Mouse (Mus musculus) MEL (cell line): ENCODE results near the gene Polr3h.

ENCODE experiments used
- CTCF ChIP-seq, 3 experiments: IDR thresholded peaks in 2 of 3; conservative IDR thresholded peaks in 1 of 3; 2 replicates each; pipeline ENCODE4 v1.5.1; 2011 to 2012; ENCODE audit warnings: low read length in 3 of 3, low read depth in 2 of 3, mild to moderate bottlenecking in 2 of 3, improper control_type of control experiment in 1 of 3, inconsistent platforms in 1 of 3, mixed read lengths in 1 of 3, moderate library complexity in 1 of 3; ENCODE audit not compliant: control insufficient read depth in 1 of 3, insufficient read depth in 1 of 3, poor library complexity in 1 of 3, severe bottlenecking in 1 of 3
- ELF1 ChIP-seq: IDR thresholded peaks from 2 replicates; pipeline ENCODE4 v1.6.1; 2014; ENCODE audit warnings: low read depth, mild to moderate bottlenecking, inconsistent platforms, low read length, improper control_type of control experiment, moderate library complexity
- EP300 ChIP-seq, 2 experiments: IDR thresholded peaks; 2 replicates each; pipeline ENCODE4 v1.6.1; 2011; ENCODE audit warnings: improper control_type of control experiment in 2 of 2, low read length in 2 of 2, low read depth in 1 of 2, mild to moderate bottlenecking in 1 of 2
- GABPA ChIP-seq: IDR thresholded peaks from 2 replicates; pipeline ENCODE4 v1.6.1; 2012; ENCODE audit warnings: low read depth, mild to moderate bottlenecking, inconsistent platforms, low read length, improper control_type of control experiment, moderate library complexity
- MAFK ChIP-seq: IDR thresholded peaks from 2 replicates; pipeline ENCODE4 v1.6.1; 2011; ENCODE audit warnings: low read depth, mild to moderate bottlenecking, low read length, improper control_type of control experiment, borderline replicate concordance
- MAX ChIP-seq: IDR thresholded peaks from 2 replicates; pipeline ENCODE4 v1.6.1; 2011; ENCODE audit warnings: low read length, improper control_type of control experiment
- POLR2A ChIP-seq, 2 experiments: IDR thresholded peaks; 2 replicates each; pipeline ENCODE4 v1.6.1; 2011 to 2012; ENCODE audit warnings: low read length in 2 of 2, mild to moderate bottlenecking in 2 of 2, control low read depth in 1 of 2, improper control_type of control experiment in 1 of 2, low read depth in 1 of 2, moderate library complexity in 1 of 2; ENCODE audit not compliant: control insufficient read depth in 1 of 2, insufficient read depth in 1 of 2, poor library complexity in 1 of 2
- SMC3 ChIP-seq: IDR thresholded peaks from 2 replicates; pipeline ENCODE4 v1.6.1; 2011; ENCODE audit warnings: low read depth, low read length, improper control_type of control experiment
- TCF12 ChIP-seq: IDR thresholded peaks from 2 replicates; pipeline ENCODE4 v1.6.1; 2014; ENCODE audit warnings: low read depth, mild to moderate bottlenecking, inconsistent platforms, low read length, improper control_type of control experiment, moderate library complexity

DNA sequence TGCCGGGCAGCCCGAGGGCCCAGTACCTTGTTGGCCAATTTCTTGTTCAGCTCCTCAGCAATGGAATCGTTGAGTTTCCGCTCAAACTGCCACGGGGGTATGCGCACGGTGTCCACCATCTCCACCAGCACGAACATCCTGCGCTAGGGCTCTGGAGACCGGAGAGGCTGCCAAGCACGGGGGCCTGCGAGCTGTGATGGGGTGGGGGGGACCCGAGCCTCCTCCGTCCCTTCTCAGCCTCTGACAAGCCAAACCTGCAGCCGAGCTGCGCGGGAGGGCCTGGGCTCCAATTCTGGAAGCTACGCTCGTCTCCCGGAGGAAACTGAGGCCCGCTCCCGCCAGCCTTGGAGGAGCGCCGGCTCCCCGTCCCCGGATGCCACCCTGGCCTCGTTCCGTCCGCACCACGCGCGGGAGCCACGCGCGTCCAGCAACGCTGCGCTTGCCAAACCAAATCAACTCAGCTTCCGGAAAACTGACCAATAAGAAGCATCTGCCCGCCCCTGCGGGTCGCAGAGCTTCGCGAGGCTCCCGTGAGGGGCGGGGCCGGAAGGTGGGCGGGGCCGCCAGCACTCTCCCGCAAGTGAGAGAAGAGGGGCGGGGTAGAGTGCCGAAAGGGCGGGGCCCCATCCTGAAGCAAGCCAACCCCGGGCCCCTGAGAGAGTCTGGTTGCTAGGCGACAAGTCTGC, at the start of gene Polr3h:
- TF ChIP-seq MAFK (no peak), POLR2A (IDR thresholded peaks at IDR 0.05; ENCODE audit: control insufficient read depth in 1 of 2, insufficient read depth in 1 of 2, low read depth in 1 of 2, low read length in 2 of 2, poor library complexity in 1 of 2) (peak; percentile 66 to 88; a peak in 3 of 4 replicates), CTCF (IDR thresholded peaks at IDR 0.05 in 2 of 3, conservative IDR thresholded peaks at IDR 0.05 in 1 of 3; ENCODE audit: control insufficient read depth in 1 of 3, insufficient read depth in 1 of 3, low read depth in 2 of 3, low read length in 3 of 3, poor library complexity in 1 of 3, severe bottlenecking in 1 of 3) (no peak), MAX (peak; percentile 99), TCF12 (0 out of 2 replicates have a peak, but pooled peaks have one; percentile 33), ELF1 (peak; percentile 89), GABPA (no peak), SMC3 (no peak), EP300 (IDR thresholded peaks at IDR 0.05; ENCODE audit: low read depth in 1 of 2, low read length in 2 of 2) (0 out of 4 replicates have a peak, but pooled peaks of 1 of the 2 experiments have one; percentile 15)
